Mouse (Mus musculus) gastrocnemius, adult 2 months (tissue): ENCODE data around the gene Prune2. TPM values are rescaled to one million over a fixed set of nuclear protein-coding genes. Genes with fewer than 3 reads are reported as not detected.

ENCODE experiments used
- DNase-seq: peaks from one replicate; pipeline ENCODE4 v3.0.0; 2022
- H3K27ac ChIP-seq: fragments of 200-600 bp; 2 replicates; pipeline ENCODE4 v1.8.1; 2022; ENCODE audit warnings: mild to moderate bottlenecking
- H3K4me3 ChIP-seq: fragments of 200-600 bp; 2 replicates; pipeline ENCODE4 v1.8.1; 2022; ENCODE audit warnings: mild to moderate bottlenecking, moderate library complexity
- CTCF ChIP-seq: fragments of 200-600 bp; IDR thresholded peaks from 2 replicates; pipeline ENCODE4 v1.8.1; 2022; ENCODE audit warnings: antibody characterized with exemption, mild to moderate bottlenecking, moderate library complexity
- intact Hi-C: fragments of 180-260 bp; cut with DNase I; formaldehyde crosslinking; loops from one replicate; pipeline ENCODE4 v1.15.1; 2025
- total RNA-seq, 2 experiments: library from RNA; stranded (reverse); gene quantifications; 2 replicates each; pipeline ENCODE4 v1.2.3; 2021

Gene Prune2
- total RNA-seq, 2 experiments from 2014 or later: 5.9 to 9.6 TPM

DNA sequence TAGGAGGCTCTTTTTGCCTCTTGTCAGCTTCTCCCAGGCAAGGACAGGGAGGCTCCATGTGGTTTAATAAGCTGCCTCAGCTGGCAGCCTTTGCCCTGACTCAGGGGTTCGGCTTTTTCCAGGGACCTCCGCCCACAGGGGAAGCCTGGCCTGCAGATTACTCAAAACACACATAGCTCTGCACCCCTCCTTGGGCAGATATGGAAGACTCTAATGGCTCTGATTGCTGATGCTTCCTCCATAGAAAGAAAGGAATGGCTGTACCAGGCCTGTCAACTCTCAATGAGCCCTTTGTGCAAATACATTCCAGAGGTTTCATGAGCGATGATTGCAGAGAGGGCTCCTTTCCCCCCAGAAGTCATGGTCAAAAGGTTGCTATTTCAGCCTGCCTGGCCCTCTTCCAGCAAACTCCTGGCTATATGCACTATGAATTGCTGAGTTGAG lies 315.3 kb downstream of the Prune2 start:
- peak; percentile 49 for DNase-seq
- no peak overlapping the region for H3K27ac ChIP-seq
- no peak for TF ChIP-seq CTCF
- intact Hi-C loops: no loop called here
- H3K4me3 ChIP-seq: no peak overlapping the region

DNA sequence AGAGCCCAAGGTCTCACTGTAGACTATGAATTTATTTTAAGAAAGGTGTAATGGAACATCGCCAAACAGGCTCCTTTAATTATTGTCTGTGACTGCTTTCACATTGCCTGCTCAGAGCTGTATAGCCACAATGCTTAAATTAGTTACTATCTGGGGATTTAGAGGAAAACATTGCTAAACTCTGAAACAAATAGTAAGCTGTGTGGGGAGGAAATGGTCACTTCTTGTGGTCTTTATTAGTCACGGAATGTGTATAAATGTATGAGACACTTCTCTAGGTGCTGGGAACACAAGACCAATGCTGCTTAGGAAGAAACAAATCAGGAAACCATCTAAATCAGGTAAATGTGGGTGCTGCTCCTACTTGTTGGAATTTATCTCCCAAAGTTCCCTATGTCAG lies 317.1 kb downstream of the Prune2 start:
- no peak overlapping the region for H3K27ac ChIP-seq

More for the DNA sequence above, 317.1 kb downstream of the Prune2 start:
- no peak for TF ChIP-seq CTCF
- DNase-seq: no peak
- H3K4me3 ChIP-seq: no peak overlapping the region
- intact Hi-C loops: no loop called here

Other genes with a start within 250 kb of the Prune2 start
- gene Vps13a, start 175.2 kb upstream of the Prune2 start, total RNA-seq: 10 to 100 TPM; 22.5 to 26.2 TPM
- not detected for gene Foxb2, start 82.3 kb upstream of the Prune2 start, total RNA-seq